13 mouse cellular contexts compared by ENCODE assay signal in genomic region chr13:80932816-80933402, GRCm38 (mm10). TPM values are rescaled to one million over a fixed set of nuclear protein-coding genes. Genes with fewer than 3 reads are reported as not detected.
DNase-seq lines count a peak whose midpoint lies in the region; ATAC-seq and TF ChIP-seq lines count a peak whose summit lies in the region.
"Had no signal": no experiment of that assay in that cellular context is flagged by ENCODE, and none has a peak within 500 bp of the region (broad histone marks: within the 10 kb centered on the region; RNA-seq: fewer than 3 reads in every experiment).

No protein-coding gene starts in this region.

- no peaks in the 10 kb centered on the region for H3K9me3 ChIP-seq in intestine, embryonic 16.5 days (ENCODE audit: control insufficient read depth, low read length)
- H3K9me3 ChIP-seq in intestine, postnatal 0 days (ENCODE audit: control insufficient read depth), result no peaks in the 10 kb centered on the region
- no peaks in the 10 kb centered on the region for H3K9me3 ChIP-seq in liver, embryonic 15.5 days (replicated peaks)
- no peaks in the 10 kb centered on the region for H3K9me3 ChIP-seq in stomach, postnatal 0 days (ENCODE audit: control insufficient read depth, low read length)
- H3K9me3 ChIP-seq: limb, embryonic 12.5 days had no signal

- peaks cover 6% of the 10 kb centered on the region; the same call in 1 of the 2 replicates for H3K4me1 ChIP-seq in intestine, embryonic 16.5 days (ENCODE audit: control insufficient read depth, insufficient read depth, low read length)
- peaks cover 4% of the 10 kb centered on the region; the same call in 1 of the 2 replicates for H3K4me1 ChIP-seq in intestine, postnatal 0 days (replicated peaks; ENCODE audit: control insufficient read depth, insufficient read depth, low read length)
- H3K4me1 ChIP-seq in liver, embryonic 15.5 days (replicated peaks), result peaks cover 8% of the 10 kb centered on the region; the same call in 1 of the 2 replicates
- no peaks in the 10 kb centered on the region for H3K4me1 ChIP-seq in stomach, postnatal 0 days (replicated peaks; ENCODE audit: control insufficient read depth, insufficient read depth)

- TF ChIP-seq CTCF in intestine, postnatal 0 days (IDR thresholded peaks at IDR 0.05; ENCODE audit: low read depth), result no peak
- TF ChIP-seq CTCF in stomach, postnatal 0 days (IDR thresholded peaks at IDR 0.05; ENCODE audit: low read depth), result no peak

- 0 out of 2 replicates have a peak overlapping the region, but pooled peaks have one; percentile 7 for H3K27ac ChIP-seq in intestine, embryonic 16.5 days (ENCODE audit: low read length)
- no peak overlapping the region for H3K27ac ChIP-seq in intestine, postnatal 0 days (ENCODE audit: low read depth, low read length)
- no peak overlapping the region for H3K27ac ChIP-seq in liver, embryonic 15.5 days (replicated peaks)
- H3K27ac ChIP-seq in stomach, postnatal 0 days (replicated peaks), result no peak overlapping the region
- H3K27ac ChIP-seq: limb, embryonic 12.5 days had no signal

- no peak for ATAC-seq in intestine, embryonic 16.5 days
- ATAC-seq in intestine, postnatal 0 days, result no peak
- ATAC-seq in liver, embryonic 15.5 days (ENCODE audit: insufficient read depth), result peak; percentile 22; the same call in 1 of the 2 replicates
- 0 out of 2 replicates have a peak, but pooled peaks have one; percentile 22 for ATAC-seq in stomach, postnatal 0 days (ENCODE audit: low FRiP score, low TSS enrichment)

- 50% methylated on average over 5 of the region's 5 CpGs for WGBS in intestine, embryonic 16.5 days
- WGBS in intestine, postnatal 0 days, result 62% methylated on average over 5 of the region's 5 CpGs
- WGBS in liver, embryonic 15.5 days (ENCODE audit: insufficient replicate concordance), result 56% methylated on average over 5 of the region's 5 CpGs
- 58% methylated on average over 5 of the region's 5 CpGs for WGBS in stomach, postnatal 0 days

- H3K4me2 ChIP-seq in intestine, embryonic 16.5 days (ENCODE audit: low read depth, low read length), result no peak overlapping the region
- no peak overlapping the region for H3K4me2 ChIP-seq in intestine, postnatal 0 days (replicated peaks; ENCODE audit: low read depth)
- no peak overlapping the region for H3K4me2 ChIP-seq in liver, embryonic 15.5 days
- H3K4me2 ChIP-seq in stomach, postnatal 0 days (replicated peaks; ENCODE audit: low read depth), result no peak overlapping the region
- H3K4me2 ChIP-seq: limb, embryonic 12.5 days had no signal

- H3K36me3 ChIP-seq in intestine, embryonic 16.5 days (ENCODE audit: control insufficient read depth, insufficient read depth, low read length), result no peaks in the 10 kb centered on the region
- H3K36me3 ChIP-seq in intestine, postnatal 0 days (ENCODE audit: control insufficient read depth, insufficient read depth), result no peaks in the 10 kb centered on the region
- H3K36me3 ChIP-seq in liver, embryonic 15.5 days (replicated peaks), result no peaks in the 10 kb centered on the region
- no peaks in the 10 kb centered on the region for H3K36me3 ChIP-seq in stomach, postnatal 0 days (ENCODE audit: control insufficient read depth, insufficient read depth, low read length)
- H3K36me3 ChIP-seq: limb, embryonic 12.5 days had no signal

- TF ChIP-seq EP300 in stomach, postnatal 0 days (optimal IDR thresholded peaks at IDR 0.05), result no peak

- peak; percentile 36 to 41 for DNase-seq in spleen, postnatal 36 days (ENCODE audit: low spot score in 2 of 2)
- DNase-seq in spleen, postnatal 4 days (ENCODE audit: low spot score in 2 of 2), result no peak
- no peak for DNase-seq in stomach, postnatal 0 days (ENCODE audit: low spot score)
- DNase-seq in layer of hippocampus, postnatal 14 days (ENCODE audit: low spot score in 2 of 2), result no peak
- DNase-seq in left cerebral cortex, adult 9 months (ENCODE audit: low spot score in 2 of 2), result no peak
- DNase-seq: adrenal gland, postnatal 36 days; cerebellum, adult 2 months; kidney, adult 11 months had no signal

- H3K9ac ChIP-seq in intestine, embryonic 16.5 days (ENCODE audit: low read depth, low read length), result no peak overlapping the region
- H3K9ac ChIP-seq in intestine, postnatal 0 days (ENCODE audit: low read depth, low read length), result no peak overlapping the region
- no peak overlapping the region for H3K9ac ChIP-seq in liver, embryonic 15.5 days
- no peak overlapping the region for H3K9ac ChIP-seq in stomach, postnatal 0 days (ENCODE audit: low read length)
- H3K9ac ChIP-seq: limb, embryonic 12.5 days had no signal

- no peak overlapping the region for H3K4me3 ChIP-seq in intestine, embryonic 16.5 days (ENCODE audit: low read length)
- H3K4me3 ChIP-seq in intestine, postnatal 0 days (ENCODE audit: low read depth, low read length), result no peak overlapping the region
- H3K4me3 ChIP-seq in liver, embryonic 15.5 days (replicated peaks), result no peak overlapping the region
- H3K4me3 ChIP-seq in stomach, postnatal 0 days (ENCODE audit: low read depth, low read length), result no peak overlapping the region
- H3K4me3 ChIP-seq: limb, embryonic 12.5 days; myocyte had no signal

- H3K27me3 ChIP-seq in intestine, embryonic 16.5 days (replicated peaks; ENCODE audit: control insufficient read depth, insufficient read depth, low read length), result no peaks in the 10 kb centered on the region
- H3K27me3 ChIP-seq in intestine, postnatal 0 days (replicated peaks; ENCODE audit: control insufficient read depth, insufficient read depth, low read length), result no peaks in the 10 kb centered on the region
- H3K27me3 ChIP-seq in liver, embryonic 15.5 days, result no peaks in the 10 kb centered on the region
- H3K27me3 ChIP-seq in stomach, postnatal 0 days (ENCODE audit: control insufficient read depth, insufficient read depth, low read length), result no peaks in the 10 kb centered on the region
- H3K27me3 ChIP-seq: limb, embryonic 12.5 days had no signal

RNA-seq across cellular contexts. Expression of gene Arrdc3, which starts 49.7 kb away (rescaled TPM):
- polyA plus RNA-seq in intestine, embryonic 16.5 days (2015; fragmentation: Nextera tagmentation; extraction: Ambion mirVana), result 36.2 and 40.9 TPM in 2 replicates
- 21.5 and 22.0 TPM in 2 replicates for polyA plus RNA-seq in intestine, postnatal 0 days (2015; fragmentation: Nextera tagmentation; extraction: Ambion mirVana)
- polyA plus RNA-seq in liver, embryonic 15.5 days (2015; fragmentation: Nextera tagmentation; extraction: Ambion mirVana), result 16.5 and 16.9 TPM in 2 replicates
- polyA plus RNA-seq in stomach, postnatal 0 days (2015; fragmentation: Nextera tagmentation; extraction: Ambion mirVana), result 22.1 and 23.4 TPM in 2 replicates
- 10 to 100 TPM; 35.7 to 39.1 TPM for total RNA-seq in layer of hippocampus, postnatal 14 days (2021)

Comparison
In these comparisons a context has a peak if more than half of its experiments do, and no peak if none do; other contexts are left out.
1. DNase-seq: peak in spleen, postnatal 36 days (2 of 2); none in spleen, postnatal 4 days (0 of 2), stomach, postnatal 0 days (single experiment), layer of hippocampus, postnatal 14 days (0 of 2) and left cerebral cortex, adult 9 months (0 of 2).
2. ATAC-seq: peak in liver, embryonic 15.5 days (single experiment) and stomach, postnatal 0 days (single experiment); none in intestine, embryonic 16.5 days (single experiment) and intestine, postnatal 0 days (single experiment).